Mouse (Mus musculus): Measurements from ENCODE around the gene Fto.
A peak's percentile ranks its signal among the peaks of the same experiment; 100 is the strongest.

Gene Fto

GRCm38 (mm10) chr8:91358016-91358415, 44.7 kb downstream of the Fto start:
- no peak for DNase-seq (ENCODE audit: low spot score)

GRCm38 (mm10) chr8:91359511-91359910, 46.2 kb downstream of the Fto start:
- no peak for DNase-seq (ENCODE audit: low spot score)

- DNase-seq (ENCODE audit: low spot score) = no peak
Observed at GRCm38 (mm10) chr8:91360644-91361357, 47.5 kb downstream of the Fto start.

DNA sequence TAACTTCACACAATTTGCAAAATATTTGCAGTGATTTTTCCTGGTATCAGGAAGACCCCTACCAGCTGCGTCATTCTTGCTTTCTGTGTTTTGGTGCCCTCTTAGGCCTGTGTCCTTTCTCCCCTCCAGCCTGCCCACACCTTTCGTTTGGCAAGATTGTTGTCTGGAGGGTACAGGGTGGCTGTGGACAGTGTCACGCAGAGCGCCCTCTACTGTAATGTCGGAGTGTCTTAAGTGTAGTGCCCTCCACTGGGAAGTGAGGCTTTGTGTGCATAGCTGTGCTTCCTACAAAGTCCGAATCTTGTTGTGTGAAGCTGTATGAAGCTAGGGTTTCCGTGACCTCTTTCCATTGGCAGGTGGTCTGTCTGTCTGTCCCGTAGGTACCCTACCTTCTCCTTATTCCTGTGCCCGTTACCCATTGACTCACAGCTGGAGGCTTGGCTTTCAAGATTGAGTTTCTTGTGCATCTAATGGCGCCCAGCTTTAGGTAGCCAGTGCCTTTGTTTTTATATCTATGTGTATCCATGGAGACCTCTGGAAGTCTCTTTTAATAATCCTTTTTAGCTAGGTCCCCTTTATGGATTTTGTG, 50.0 kb downstream of the Fto start:
- DNase-seq (ENCODE audit: low spot score) = no peak

DNA sequence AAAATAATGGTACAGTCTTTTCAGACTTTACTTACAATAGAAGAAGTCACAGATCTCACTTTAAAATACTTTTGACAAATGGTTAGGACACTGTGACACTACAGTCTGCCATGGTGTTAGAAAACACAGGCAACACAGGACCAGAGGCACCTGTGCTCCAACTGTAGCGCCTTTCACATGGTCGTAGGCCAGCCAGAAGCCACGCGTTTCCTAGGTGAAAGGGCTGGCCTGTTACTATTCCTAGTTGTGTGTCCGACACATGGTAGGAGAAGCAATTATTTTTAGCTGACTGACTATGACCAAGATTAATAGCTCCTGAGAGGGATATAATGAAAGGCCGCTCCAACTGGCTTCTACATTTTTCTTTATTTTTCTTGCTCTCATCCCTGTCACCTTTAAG, 50.9 kb downstream of the Fto start:
- no peak for DNase-seq (ENCODE audit: low spot score)

GRCm38 (mm10) chr8:91365804-91366203, 52.5 kb downstream of the Fto start:
- DNase-seq (ENCODE audit: low spot score) = peak; percentile 78

DNA sequence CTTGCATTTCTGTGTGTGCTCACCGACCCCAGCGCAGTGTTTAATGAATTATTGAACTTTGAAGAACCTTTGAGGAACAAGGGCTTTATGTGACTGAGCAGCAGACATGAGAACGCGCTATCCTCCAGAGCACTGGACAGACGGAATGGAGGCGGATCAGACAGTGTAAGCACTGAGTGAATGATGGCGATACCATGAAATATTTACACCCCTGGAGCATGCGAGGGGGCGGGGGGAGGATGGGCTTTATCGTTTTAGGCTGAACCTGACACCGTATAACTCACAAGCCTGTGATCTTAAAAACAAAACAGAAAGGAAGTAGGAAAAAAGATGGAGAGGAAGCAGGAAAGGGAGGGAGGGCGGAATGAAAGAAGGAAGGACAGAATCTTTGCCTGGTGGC, 57.6 kb downstream of the Fto start:
- no peak for DNase-seq (ENCODE audit: low spot score)

- no peak for DNase-seq (ENCODE audit: low spot score)
Observed at GRCm38 (mm10) chr8:91371995-91372394, 58.7 kb downstream of the Fto start.

- DNase-seq (ENCODE audit: low spot score) = no peak
Observed at GRCm38 (mm10) chr8:91372780-91373577, 59.7 kb downstream of the Fto start.

DNA sequence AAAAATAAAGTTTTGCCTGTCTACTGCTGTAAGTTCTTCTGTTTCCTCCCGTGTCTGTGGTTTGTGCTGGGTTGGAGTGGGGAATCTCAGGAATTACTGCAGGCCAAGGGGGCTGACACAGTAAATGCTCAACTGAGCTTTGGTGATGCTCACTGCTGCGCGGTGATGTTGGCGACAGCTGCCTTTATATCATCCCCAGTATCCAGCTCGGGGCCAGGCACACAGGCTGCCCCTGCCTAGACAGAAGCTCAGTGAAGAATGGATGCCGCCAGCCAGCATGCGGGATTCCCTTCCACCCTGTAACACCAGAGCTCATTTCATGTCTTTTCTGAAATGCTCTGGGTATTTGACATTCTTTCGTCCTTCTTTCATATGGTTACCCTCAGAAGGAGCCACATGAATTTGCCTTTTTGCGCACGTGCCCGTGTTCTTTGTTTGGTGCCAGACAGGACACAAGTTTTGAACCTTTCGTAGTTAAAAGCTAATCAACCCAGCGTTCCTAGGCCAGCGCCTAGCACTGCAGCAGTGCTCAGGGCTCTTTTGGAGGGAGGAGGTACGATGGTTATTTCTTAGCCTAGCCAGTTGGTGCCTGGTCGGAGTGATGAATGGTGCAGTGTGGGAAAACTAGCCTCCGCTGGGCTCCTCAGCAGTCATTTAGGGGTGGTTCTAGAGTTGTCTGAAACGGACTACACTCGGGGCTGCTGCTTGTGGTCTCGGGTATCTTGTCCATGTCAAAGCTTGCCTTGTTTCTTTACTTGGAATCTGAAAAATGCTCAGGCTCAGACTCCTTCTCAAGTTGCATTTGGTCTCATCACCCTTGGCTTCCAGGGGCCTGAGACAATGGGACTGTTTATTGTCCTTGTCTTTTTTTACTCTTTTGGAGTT, 62.0 kb downstream of the Fto start:
- DNase-seq (ENCODE audit: low spot score) = no peak

- no peak for DNase-seq (ENCODE audit: low spot score)
Observed at GRCm38 (mm10) chr8:91376785-91377184, 63.5 kb downstream of the Fto start.

- no peak for DNase-seq (ENCODE audit: low spot score)
Observed at GRCm38 (mm10) chr8:91377275-91377674, 64.0 kb downstream of the Fto start.

GRCm38 (mm10) chr8:91378846-91379499, 65.6 kb downstream of the Fto start:
- peak; percentile 89 for DNase-seq (ENCODE audit: low spot score)

DNA sequence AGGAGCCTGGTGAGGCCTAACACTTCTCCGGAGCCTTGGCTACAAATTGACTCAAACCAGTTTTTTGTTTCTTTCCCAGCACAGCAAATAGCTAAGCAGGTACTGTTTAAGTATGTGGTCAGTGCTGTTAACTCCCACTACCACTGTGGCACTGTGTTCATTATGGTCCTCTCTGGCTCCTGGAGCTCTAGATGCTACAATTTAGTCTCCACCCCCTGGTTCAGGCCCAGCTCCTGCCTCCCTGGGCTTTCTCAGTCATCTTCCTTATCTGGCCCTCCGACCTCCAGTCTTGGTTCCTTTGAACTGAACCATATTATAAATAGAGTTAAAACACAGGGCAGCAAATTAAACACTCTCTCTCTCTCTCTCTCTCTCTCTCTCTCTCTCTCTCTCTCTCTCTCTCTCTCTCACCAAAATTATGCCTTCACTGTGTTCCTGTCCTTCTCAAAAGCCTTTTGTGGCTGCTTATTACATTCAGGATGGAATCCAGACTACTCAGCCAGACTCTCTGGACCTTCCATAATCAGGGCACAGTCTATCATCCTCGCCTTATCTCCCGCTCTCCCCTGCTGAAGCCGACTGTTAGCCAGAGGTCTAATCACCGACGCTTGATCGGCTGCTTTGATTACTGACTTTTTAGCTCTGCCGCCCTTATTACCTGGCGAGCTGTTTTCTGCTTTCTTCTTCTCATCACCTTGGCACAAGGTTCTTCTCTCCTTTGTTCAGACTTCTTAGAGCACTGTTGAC, 67.6 kb downstream of the Fto start:
- DNase-seq (ENCODE audit: low spot score) = no peak

DNA sequence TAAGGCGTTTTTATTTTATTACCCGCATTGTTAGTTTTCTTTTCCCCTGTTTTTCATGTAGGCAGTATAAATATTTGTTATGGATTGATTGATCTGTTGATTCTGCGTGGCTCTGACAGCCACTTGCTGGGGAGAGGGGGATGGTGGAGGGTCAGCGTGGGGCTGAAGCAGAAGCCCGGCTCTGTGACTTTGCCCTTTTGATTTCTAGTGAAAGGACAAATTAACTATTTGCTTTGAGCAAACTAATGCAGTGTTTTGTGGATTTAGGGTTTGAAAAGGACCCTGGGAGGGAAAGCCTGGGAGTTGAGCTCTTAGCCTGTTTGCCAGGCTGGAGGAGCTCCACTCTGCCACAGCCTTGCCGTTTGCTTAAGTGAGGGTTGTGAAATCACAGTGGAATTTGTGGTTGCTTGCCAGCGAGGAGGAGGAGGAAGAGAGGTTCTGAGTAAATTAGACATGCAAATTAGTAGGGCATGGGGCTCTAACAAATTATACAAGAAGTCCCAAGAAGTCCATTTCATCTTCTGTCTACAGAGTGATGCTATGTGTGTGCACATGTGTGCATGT, 68.3 kb downstream of the Fto start:
- no peak for DNase-seq (ENCODE audit: low spot score)

DNA sequence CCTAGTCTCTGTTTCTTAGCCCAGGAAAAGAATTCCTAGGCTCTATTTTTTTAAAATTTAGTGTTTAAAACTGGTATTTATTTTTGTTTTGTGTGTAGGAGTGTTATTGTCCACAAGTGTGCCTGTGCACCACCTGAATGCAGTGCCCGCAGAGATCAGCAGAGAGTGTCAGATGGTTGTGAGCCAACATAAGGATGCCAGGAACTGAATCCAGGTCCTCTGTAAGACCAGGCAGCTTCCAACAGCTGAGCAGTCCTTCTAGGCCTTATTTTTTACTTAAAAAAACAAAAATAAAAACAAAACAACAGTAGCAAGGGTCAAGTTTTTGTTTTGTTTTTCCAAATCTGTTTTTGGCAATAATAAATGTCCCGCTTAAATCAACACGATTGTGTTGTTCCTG, 69.9 kb downstream of the Fto start:
- DNase-seq (ENCODE audit: low spot score) = no peak

GRCm38 (mm10) chr8:91383811-91384210, 70.5 kb downstream of the Fto start:
- DNase-seq (ENCODE audit: low spot score) = no peak

DNA sequence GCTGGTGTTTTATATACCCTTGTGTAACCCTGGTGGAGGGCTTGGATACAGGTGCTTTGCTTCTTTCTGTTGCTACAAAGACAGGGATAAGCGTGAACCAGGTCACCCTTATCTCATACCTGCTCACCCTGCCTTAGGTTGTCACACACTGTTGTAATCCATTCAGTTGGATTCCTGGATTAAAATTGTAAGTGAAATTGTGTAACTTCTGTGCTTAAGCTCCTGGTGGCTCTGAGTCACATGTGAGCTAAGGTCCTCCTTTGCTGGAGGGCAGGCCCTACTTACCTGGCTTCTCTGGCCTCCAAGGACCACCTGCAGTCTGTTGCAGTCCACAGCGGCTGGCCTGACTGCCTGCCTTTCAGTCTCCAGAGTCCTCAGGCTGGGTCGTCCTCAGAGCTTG, 71.1 kb downstream of the Fto start:
- DNase-seq (ENCODE audit: low spot score) = no peak

DNA sequence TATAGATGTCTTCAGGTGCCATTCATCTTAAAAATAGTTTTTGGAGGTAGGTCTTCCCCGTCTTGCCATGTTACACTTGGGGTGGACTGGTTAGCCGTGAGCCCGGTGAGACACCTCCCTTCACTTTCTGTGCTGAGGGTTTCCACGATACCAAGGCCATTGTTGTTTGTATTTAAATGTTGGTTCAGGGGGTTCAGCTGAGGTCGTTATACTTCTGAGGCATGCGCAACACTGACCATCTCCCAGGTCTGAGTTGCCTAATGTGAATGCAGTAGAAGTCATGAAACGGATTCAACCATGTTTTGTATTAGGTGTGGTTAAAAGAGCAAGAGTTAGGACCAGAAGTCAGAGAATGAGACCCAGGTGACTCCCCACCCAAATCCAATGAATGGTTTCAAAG, 72.5 kb downstream of the Fto start:
- no peak for DNase-seq (ENCODE audit: low spot score)

GRCm38 (mm10) chr8:91390369-91391020, 77.2 kb downstream of the Fto start:
- DNase-seq (ENCODE audit: low spot score) = no peak
